ENCODE assay signal across 8 mouse cellular contexts in the genomic region with DNA sequence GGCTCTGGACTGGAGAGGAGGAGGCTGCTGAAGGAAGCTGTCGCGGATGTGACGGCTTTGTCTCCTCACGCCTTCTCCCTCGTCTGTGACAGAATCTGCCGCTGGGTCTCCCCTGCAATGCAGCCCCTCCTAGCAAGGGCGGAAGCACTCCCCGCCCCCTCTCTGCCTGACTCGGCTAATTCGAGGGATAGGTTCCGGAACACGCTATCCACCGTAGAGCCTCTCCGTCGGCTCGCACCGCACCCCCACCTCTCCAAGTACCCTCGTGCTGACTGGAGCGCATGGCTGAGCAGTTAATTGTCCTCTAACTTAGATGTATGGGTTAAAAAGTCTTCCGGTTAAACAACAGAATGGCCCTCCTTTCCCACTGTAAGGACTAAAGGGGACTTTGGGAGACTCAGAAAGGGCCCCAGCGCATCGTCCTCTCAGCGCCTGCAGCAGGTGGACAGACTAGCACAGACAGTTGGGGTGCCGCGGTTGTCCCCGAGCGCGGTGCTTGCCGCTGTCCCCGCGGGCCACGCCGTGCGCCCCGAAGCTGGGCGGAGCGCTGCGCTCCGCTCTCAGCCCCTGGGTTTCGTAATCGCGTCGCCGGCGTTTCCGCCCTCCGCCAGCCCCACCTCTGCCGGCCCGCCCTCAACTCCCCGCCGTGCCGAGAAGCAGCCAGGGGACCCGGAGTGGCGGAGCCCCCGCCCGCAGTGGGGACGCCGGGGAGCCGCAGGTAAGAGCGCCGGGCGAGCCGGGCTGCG. TPM values are rescaled to one million over a fixed set of nuclear protein-coding genes. Genes with fewer than 3 reads are reported as not detected.
DNase-seq lines count a peak whose midpoint lies in the region; ATAC-seq and TF ChIP-seq lines count a peak whose summit lies in the region.

A gene (plus strand): TSS at position 585 of the 746 bp plus-strand sequence.

- peak within 1 kb of the TSS; percentile 64 for H3K4me2 ChIP-seq in kidney, embryonic 15.5 days
- H3K4me2 ChIP-seq in limb, embryonic 15.5 days = peak within 1 kb of the TSS; percentile 64
- H3K4me2 ChIP-seq in midbrain, postnatal 0 days (ENCODE audit: low read depth, low read length, poor library complexity, severe bottlenecking) = peak within 1 kb of the TSS; percentile 74

- H3K9ac ChIP-seq in kidney, embryonic 15.5 days = peak within 1 kb of the TSS; percentile 90
- peak within 1 kb of the TSS; percentile 94 for H3K9ac ChIP-seq in limb, embryonic 15.5 days
- H3K9ac ChIP-seq in midbrain, postnatal 0 days (replicated peaks; ENCODE audit: low read length, poor library complexity, severe bottlenecking) = peak within 1 kb of the TSS; percentile 87

- H3K4me3 ChIP-seq in embryonic fibroblast, embryonic 13.5 days (ENCODE audit: insufficient read depth, low read length) = peak within 1 kb of the TSS; percentile 96
- peak within 1 kb of the TSS; percentile 80 for H3K4me3 ChIP-seq in heart, embryonic 10.5 days
- H3K4me3 ChIP-seq in kidney, embryonic 15.5 days (replicated peaks) = peak within 1 kb of the TSS; percentile 74
- peak within 1 kb of the TSS; percentile 90 for H3K4me3 ChIP-seq in limb, embryonic 15.5 days
- peak within 1 kb of the TSS; percentile 86 for H3K4me3 ChIP-seq in midbrain, postnatal 0 days (ENCODE audit: low read depth, low read length)

- peak; percentile 89 for TF ChIP-seq POLR2A in embryonic fibroblast, embryonic 13.5 days (IDR thresholded peaks at IDR 0.05; ENCODE audit: low read depth, low read length)

- TF ChIP-seq CTCF in embryonic fibroblast, embryonic 13.5 days (IDR thresholded peaks at IDR 0.05; ENCODE audit: borderline replicate concordance, insufficient read depth, low read length) = no peak
- TF ChIP-seq CTCF in midbrain, postnatal 0 days (IDR thresholded peaks at IDR 0.05) = peak; percentile 24

- peak; percentile 84 to 85 for DNase-seq in B cell, adult 2 months
- peak; percentile 96 for DNase-seq in brain, adult 2 months (ENCODE audit: low read depth, low spot score)
- DNase-seq in heart, embryonic 10.5 days (ENCODE audit: low spot score) = peak; percentile 94
- DNase-seq in midbrain, postnatal 0 days (ENCODE audit: low spot score) = peak; percentile 97
- DNase-seq in spleen, postnatal 14 days (ENCODE audit: low spot score in 2 of 2) = peak; percentile 82 to 86

- H3K27ac ChIP-seq in embryonic fibroblast, embryonic 13.5 days (ENCODE audit: insufficient read depth, low read length) = peak within 1 kb of the TSS; percentile 98
- H3K27ac ChIP-seq in heart, embryonic 10.5 days = peak within 1 kb of the TSS; percentile 96
- H3K27ac ChIP-seq in kidney, embryonic 15.5 days = peak within 1 kb of the TSS; percentile 94
- H3K27ac ChIP-seq in limb, embryonic 15.5 days = peak within 1 kb of the TSS; percentile 97
- H3K27ac ChIP-seq in midbrain, postnatal 0 days (ENCODE audit: low read depth, low read length) = peak within 1 kb of the TSS; percentile 97

- ATAC-seq in kidney, embryonic 15.5 days (replicated peaks; ENCODE audit: low FRiP score) = peak; percentile 88
- ATAC-seq in limb, embryonic 15.5 days (ENCODE audit: insufficient number of reproducible peaks, low FRiP score, low TSS enrichment, low read depth) = peak; percentile 86
- peak; percentile 90 for ATAC-seq in midbrain, postnatal 0 days (ENCODE audit: low FRiP score)

- under 1% methylated on average over 63 of the region's 64 CpGs for whole genome bisulfite sequencing in heart, embryonic 10.5 days
- under 1% methylated on average over 63 of the region's 64 CpGs for WGBS in kidney, embryonic 15.5 days
- whole genome bisulfite sequencing in limb, embryonic 15.5 days = under 1% methylated on average over 64 of the region's 64 CpGs
- under 1% methylated on average over 64 of the region's 64 CpGs for WGBS in midbrain, postnatal 0 days

- H3K9me3 ChIP-seq in heart, embryonic 10.5 days = no peaks in the 10 kb centered on the region
- no peaks in the 10 kb centered on the region for H3K9me3 ChIP-seq in kidney, embryonic 15.5 days (replicated peaks)
- no peaks in the 10 kb centered on the region for H3K9me3 ChIP-seq in limb, embryonic 15.5 days
- no peaks in the 10 kb centered on the region for H3K9me3 ChIP-seq in midbrain, postnatal 0 days (ENCODE audit: low read length)

- no peaks in the 10 kb centered on the region for H3K27me3 ChIP-seq in heart, embryonic 10.5 days (ENCODE audit: insufficient read depth, poor library complexity, severe bottlenecking)
- H3K27me3 ChIP-seq in kidney, embryonic 15.5 days = no peaks in the 10 kb centered on the region
- H3K27me3 ChIP-seq in limb, embryonic 15.5 days = no peaks in the 10 kb centered on the region
- no peaks in the 10 kb centered on the region for H3K27me3 ChIP-seq in midbrain, postnatal 0 days (ENCODE audit: insufficient read depth, low read length)

- peaks cover 46% of the 10 kb centered on the region for H3K36me3 ChIP-seq in heart, embryonic 10.5 days
- H3K36me3 ChIP-seq in kidney, embryonic 15.5 days = peaks cover 49% of the 10 kb centered on the region
- H3K36me3 ChIP-seq in limb, embryonic 15.5 days = peaks cover 30% of the 10 kb centered on the region
- H3K36me3 ChIP-seq in midbrain, postnatal 0 days (ENCODE audit: insufficient read depth, low read length) = peaks cover 15% of the 10 kb centered on the region

- peaks cover 23% of the 10 kb centered on the region for H3K4me1 ChIP-seq in embryonic fibroblast, embryonic 13.5 days (ENCODE audit: control insufficient read depth, insufficient read depth, low read length)
- H3K4me1 ChIP-seq in heart, embryonic 10.5 days = peaks cover 50% of the 10 kb centered on the region
- H3K4me1 ChIP-seq in kidney, embryonic 15.5 days = peaks cover 58% of the 10 kb centered on the region
- peaks cover 33% of the 10 kb centered on the region for H3K4me1 ChIP-seq in limb, embryonic 15.5 days
- H3K4me1 ChIP-seq in midbrain, postnatal 0 days (ENCODE audit: insufficient read depth, low read length) = peaks cover 29% of the 10 kb centered on the region

RNA-seq across cellular contexts. Expression of the gene that starts here (rescaled TPM):
- 65.4 and 67.4 TPM in 2 replicates for polyA plus RNA-seq in embryonic fibroblast, embryonic 13.5 days (2011; ENCODE audit: insufficient read length, low read depth, missing spikeins)
- 59.8 and 74.9 TPM in 2 replicates for polyA plus RNA-seq in heart, embryonic 10.5 days (2016; fragmentation: Nextera tagmentation; extraction: Ambion mirVana)
- 87.4 and 92.0 TPM in 2 replicates for polyA plus RNA-seq in kidney, embryonic 15.5 days (2015; fragmentation: Nextera tagmentation; extraction: Ambion mirVana)
- 114 TPM in 2 replicates for polyA plus RNA-seq in limb, embryonic 15.5 days (2015; fragmentation: Nextera tagmentation; extraction: Ambion mirVana)
- total RNA-seq in midbrain, postnatal 0 days (2014; rRNA removed) = 35.0 and 54.7 TPM in 2 replicates
- 40.9 and 41.4 TPM in 2 replicates for polyA plus RNA-seq in midbrain, postnatal 0 days (2015; fragmentation: Nextera tagmentation; extraction: Ambion mirVana)

Comparison
In these comparisons a context has a peak if more than half of its experiments do, and no peak if none do; other contexts are left out.
1. Peak in every context shown above with its lines: DNase-seq, ATAC-seq, H3K4me3 ChIP-seq and H3K27ac ChIP-seq.